Mouse (Mus musculus) cortical plate, adult 2 months (tissue): ENCODE data around the gene Il18r1.

Source experiments
- CTCF ChIP-seq: fragments of 200-500 bp; IDR thresholded peaks from 2 replicates; pipeline ENCODE4 v1.5.1; 2011; ENCODE audit warnings: mild to moderate bottlenecking, control low read depth, low read length; ENCODE audit not compliant: insufficient read depth; ENCODE audit errors: extremely low read depth
- POLR2A ChIP-seq: fragments of 200-500 bp; IDR thresholded peaks from 2 replicates; pipeline ENCODE4 v1.6.1; 2011; ENCODE audit warnings: mild to moderate bottlenecking, low read length, control low read depth; ENCODE audit not compliant: insufficient read depth; ENCODE audit errors: extremely low read depth

- TF ChIP-seq POLR2A (no peak), CTCF (no peak)
These were observed 28.0 kb upstream of the Il18r1 start for GRCm38 (mm10) chr1:40437340-40437739.
